Mouse (Mus musculus): ENCODE measurements around the gene Agfg1. TPM values are rescaled to one million over a fixed set of nuclear protein-coding genes. Genes with fewer than 3 reads are reported as not detected.

Gene Agfg1
- polyA plus RNA-seq, 1 experiment: 26.9 TPM

DNA sequence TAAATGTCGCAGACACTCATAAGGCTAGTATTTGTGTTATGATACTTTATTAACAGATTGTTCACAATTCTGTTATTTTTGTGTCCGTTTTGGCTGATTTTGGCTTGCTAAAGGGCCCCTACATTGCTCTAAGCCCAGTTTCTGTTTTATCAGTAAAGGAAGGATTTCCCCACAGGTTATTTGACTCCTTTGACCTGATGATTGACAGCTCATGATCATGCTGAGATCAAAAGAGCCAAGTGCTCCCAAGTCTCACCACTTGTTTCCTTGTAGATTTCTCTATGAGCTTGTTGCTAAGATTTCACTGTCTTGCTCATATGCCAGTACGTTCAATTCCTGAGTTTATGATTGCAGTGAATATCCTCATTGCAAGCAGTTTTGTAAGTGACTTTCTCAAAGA, 30.9 kb downstream of the Agfg1 start:
- peaks cover 60% of the 10 kb centered on the region for H3K36me3 ChIP-seq (ENCODE audit: control insufficient read depth, insufficient read depth)
- no peak overlapping the region for H3K4me3 ChIP-seq (ENCODE audit: insufficient read depth, poor library complexity, severe bottlenecking)
- no peaks in the 10 kb centered on the region for H3K27me3 ChIP-seq (ENCODE audit: control insufficient read depth, insufficient read depth, insufficient read length)
- peaks cover 99% of the 10 kb centered on the region for H3K79me2 ChIP-seq (ENCODE audit: control insufficient read depth, insufficient read depth)
- H3K79me3 ChIP-seq (ENCODE audit: low read depth): peaks cover 49% of the 10 kb centered on the region
- TF ChIP-seq CTCF (IDR thresholded peaks at IDR 0.05; ENCODE audit: control insufficient read depth, insufficient read depth, insufficient read length) (no peak), MYOD1 (IDR thresholded peaks at IDR 0.05; ENCODE audit: control insufficient read depth, insufficient read length, low read depth) (no peak), FOSL1 (IDR thresholded peaks at IDR 0.05; ENCODE audit: insufficient read depth, low read length, poor library complexity, severe bottlenecking) (no peak), MYOG (IDR thresholded peaks at IDR 0.05; ENCODE audit: control insufficient read depth, extremely low read depth, insufficient read length) (no peak), CEBPB (IDR thresholded peaks at IDR 0.05; ENCODE audit: low read depth) (no peak), MAX (IDR thresholded peaks at IDR 0.05) (no peak), USF1 (IDR thresholded peaks at IDR 0.05; ENCODE audit: low read depth) (no peak)
- H3ac ChIP-seq (ENCODE audit: control insufficient read depth, insufficient read length, low read depth): no peak overlapping the region

DNA sequence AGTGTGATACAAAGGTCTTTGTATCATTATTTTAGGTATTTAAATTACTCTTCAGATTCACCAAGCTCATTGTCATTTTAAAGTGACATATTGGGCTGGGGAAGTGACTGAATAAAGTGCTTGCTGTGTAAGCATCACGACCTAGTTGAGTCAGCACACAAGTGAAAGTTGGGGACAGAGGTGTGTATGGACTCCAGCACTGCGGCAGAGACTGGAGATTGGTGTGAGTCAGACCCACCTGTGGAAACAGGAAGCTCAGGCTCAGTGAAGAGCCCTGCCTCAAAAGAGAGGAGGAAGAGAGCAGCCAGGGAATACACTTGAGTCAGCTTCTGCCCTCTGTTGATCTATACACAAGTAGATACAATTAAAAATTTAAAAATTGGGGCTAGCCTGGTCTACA, 39.9 kb downstream of the Agfg1 start:
- peaks cover 45% of the 10 kb centered on the region for H3K79me2 ChIP-seq (ENCODE audit: control insufficient read depth, insufficient read depth)
- H3K27me3 ChIP-seq (ENCODE audit: control insufficient read depth, insufficient read depth, insufficient read length): no peaks in the 10 kb centered on the region
- peaks cover 87% of the 10 kb centered on the region for H3K36me3 ChIP-seq (ENCODE audit: control insufficient read depth, insufficient read depth)
- no peaks in the 10 kb centered on the region for H3K79me3 ChIP-seq (ENCODE audit: low read depth)
- no peak overlapping the region for H3ac ChIP-seq (ENCODE audit: control insufficient read depth, insufficient read length, low read depth)
- TF ChIP-seq FOSL1 (IDR thresholded peaks at IDR 0.05; ENCODE audit: insufficient read depth, low read length, poor library complexity, severe bottlenecking) (no peak), CTCF (IDR thresholded peaks at IDR 0.05; ENCODE audit: control insufficient read depth, insufficient read depth, insufficient read length) (no peak), MAX (IDR thresholded peaks at IDR 0.05) (no peak), CEBPB (IDR thresholded peaks at IDR 0.05; ENCODE audit: low read depth) (no peak), USF1 (IDR thresholded peaks at IDR 0.05; ENCODE audit: low read depth) (no peak), MYOD1 (IDR thresholded peaks at IDR 0.05; ENCODE audit: control insufficient read depth, insufficient read length, low read depth) (no peak), MYOG (IDR thresholded peaks at IDR 0.05; ENCODE audit: control insufficient read depth, extremely low read depth, insufficient read length) (no peak)
- no peak overlapping the region for H3K4me3 ChIP-seq (ENCODE audit: insufficient read depth, poor library complexity, severe bottlenecking)

DNA sequence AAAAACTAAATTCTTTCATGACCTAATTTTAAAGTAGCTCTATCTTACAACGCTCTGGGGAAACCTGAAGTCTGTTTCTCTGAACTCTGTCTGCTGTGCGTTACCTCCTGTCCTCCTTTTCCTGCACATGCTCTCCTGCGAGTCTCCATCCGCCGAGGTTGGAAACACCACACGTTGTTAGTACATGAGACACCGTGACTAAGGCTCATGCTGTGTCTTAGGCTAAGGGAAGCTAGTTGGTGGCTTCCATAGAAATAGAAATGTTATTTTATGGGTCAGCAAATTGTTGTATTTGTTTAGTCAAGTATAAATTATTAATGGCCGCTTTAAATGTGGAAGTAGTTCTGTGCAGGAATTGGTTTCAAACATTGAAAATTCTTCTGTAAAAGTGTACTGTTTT, 40.9 kb downstream of the Agfg1 start:
- Histone ChIP-seq H3K4me3 (ENCODE audit: insufficient read depth, poor library complexity, severe bottlenecking) (no peak overlapping the region), H3K36me3 (ENCODE audit: control insufficient read depth, insufficient read depth) (peaks cover 88% of the 10 kb centered on the region), H3ac (ENCODE audit: control insufficient read depth, insufficient read length, low read depth) (no peak overlapping the region), H3K27me3 (ENCODE audit: control insufficient read depth, insufficient read depth, insufficient read length) (no peaks in the 10 kb centered on the region), H3K79me3 (ENCODE audit: low read depth) (peaks cover 2% of the 10 kb centered on the region), H3K79me2 (ENCODE audit: control insufficient read depth, insufficient read depth) (peaks cover 34% of the 10 kb centered on the region)
- TF ChIP-seq FOSL1 (IDR thresholded peaks at IDR 0.05; ENCODE audit: insufficient read depth, low read length, poor library complexity, severe bottlenecking) (no peak), MYOG (IDR thresholded peaks at IDR 0.05; ENCODE audit: control insufficient read depth, extremely low read depth, insufficient read length) (no peak)

DNA sequence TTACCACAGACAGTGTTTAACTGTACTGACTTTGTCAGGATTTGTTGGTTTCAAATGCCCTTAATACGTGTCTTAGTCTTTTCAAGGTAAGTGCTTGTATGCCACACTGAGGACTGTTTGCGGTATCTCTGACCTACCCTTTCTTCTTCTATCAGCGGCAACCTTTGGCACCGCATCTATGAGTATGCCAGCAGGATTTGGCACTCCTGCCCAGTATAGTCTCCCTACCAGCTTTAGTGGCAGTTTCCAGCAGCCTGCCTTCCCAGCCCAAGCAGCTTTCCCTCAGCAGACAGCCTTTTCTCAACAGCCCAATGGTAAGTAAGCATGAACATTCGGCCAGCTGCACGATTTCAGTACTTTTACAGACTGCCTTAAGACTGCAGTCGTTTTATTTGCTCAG, 54.0 kb downstream of the Agfg1 start:
- Histone ChIP-seq H3K79me3 (ENCODE audit: low read depth) (no peaks in the 10 kb centered on the region), H3K79me2 (ENCODE audit: control insufficient read depth, insufficient read depth) (no peaks in the 10 kb centered on the region), H3K4me3 (ENCODE audit: insufficient read depth, poor library complexity, severe bottlenecking) (no peak overlapping the region), H3K36me3 (ENCODE audit: control insufficient read depth, insufficient read depth) (peaks cover 82% of the 10 kb centered on the region), H3K27me3 (ENCODE audit: control insufficient read depth, insufficient read depth, insufficient read length) (no peaks in the 10 kb centered on the region), H3ac (ENCODE audit: control insufficient read depth, insufficient read length, low read depth) (no peak overlapping the region)
- no peak for TF ChIP-seq MYOD1 (IDR thresholded peaks at IDR 0.05; ENCODE audit: control insufficient read depth, insufficient read length, low read depth)
- TF ChIP-seq CEBPB (IDR thresholded peaks at IDR 0.05; ENCODE audit: low read depth): no peak
- TF ChIP-seq FOSL1 (IDR thresholded peaks at IDR 0.05; ENCODE audit: insufficient read depth, low read length, poor library complexity, severe bottlenecking): no peak

DNA sequence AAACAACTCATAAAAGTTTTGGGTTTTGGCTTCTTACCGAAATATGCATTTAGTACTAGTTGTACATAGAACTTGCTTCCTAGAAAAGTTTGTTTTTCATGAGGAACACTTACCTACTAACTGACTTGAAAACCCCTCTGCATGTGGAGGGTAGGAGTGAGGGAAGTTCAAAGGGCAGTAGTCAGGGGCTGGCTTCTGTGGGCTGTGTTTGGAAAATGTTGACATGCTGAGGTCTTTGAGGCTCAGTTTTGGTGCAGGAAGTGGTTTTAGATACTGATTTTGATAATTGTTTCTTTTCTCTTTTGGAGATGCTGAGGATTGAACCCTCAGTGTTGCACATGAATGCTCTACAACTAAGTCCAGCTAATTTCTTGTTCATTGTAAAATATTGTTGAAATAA, 61.3 kb downstream of the Agfg1 start:
- H3K27me3 ChIP-seq (ENCODE audit: control insufficient read depth, insufficient read depth, insufficient read length): no peaks in the 10 kb centered on the region
- TF ChIP-seq USF1 (IDR thresholded peaks at IDR 0.05; ENCODE audit: low read depth) (no peak), CEBPB (IDR thresholded peaks at IDR 0.05; ENCODE audit: low read depth) (no peak), MYOG (IDR thresholded peaks at IDR 0.05; ENCODE audit: control insufficient read depth, extremely low read depth, insufficient read length) (no peak), CTCF (IDR thresholded peaks at IDR 0.05; ENCODE audit: control insufficient read depth, insufficient read depth, insufficient read length) (no peak)
- no peaks in the 10 kb centered on the region for H3K79me2 ChIP-seq (ENCODE audit: control insufficient read depth, insufficient read depth)
- H3K4me3 ChIP-seq (ENCODE audit: insufficient read depth, poor library complexity, severe bottlenecking): no peak overlapping the region
- no peak overlapping the region for H3ac ChIP-seq (ENCODE audit: control insufficient read depth, insufficient read length, low read depth)
- H3K36me3 ChIP-seq (ENCODE audit: control insufficient read depth, insufficient read depth): peaks cover 48% of the 10 kb centered on the region
- H3K79me3 ChIP-seq (ENCODE audit: low read depth): no peaks in the 10 kb centered on the region

DNA sequence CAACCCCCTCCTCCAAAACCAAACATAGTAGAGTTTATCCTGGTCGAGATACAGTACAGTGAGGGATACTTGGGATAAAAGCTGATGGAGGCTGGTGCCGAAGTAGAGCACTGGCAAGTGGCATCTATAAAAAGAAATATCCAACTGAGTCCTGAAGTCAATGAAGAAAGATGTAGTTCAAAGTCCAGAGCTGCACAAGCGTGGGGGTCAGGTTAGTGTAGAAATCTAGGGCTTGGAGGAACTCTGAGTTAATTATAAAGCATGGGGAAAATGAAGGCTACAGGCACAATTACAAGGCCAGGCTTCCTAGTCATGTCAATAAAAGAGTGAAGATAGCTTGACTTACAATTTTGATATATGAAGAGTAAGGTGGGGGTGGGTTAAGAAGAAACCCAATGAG, 61.9 kb downstream of the Agfg1 start:
- TF ChIP-seq CTCF (IDR thresholded peaks at IDR 0.05; ENCODE audit: control insufficient read depth, insufficient read depth, insufficient read length): no peak
- TF ChIP-seq MAX (IDR thresholded peaks at IDR 0.05): no peak
- TF ChIP-seq MYOG (IDR thresholded peaks at IDR 0.05; ENCODE audit: control insufficient read depth, extremely low read depth, insufficient read length): no peak
- TF ChIP-seq FOSL1 (IDR thresholded peaks at IDR 0.05; ENCODE audit: insufficient read depth, low read length, poor library complexity, severe bottlenecking): no peak
- no peak for TF ChIP-seq MYOD1 (IDR thresholded peaks at IDR 0.05; ENCODE audit: control insufficient read depth, insufficient read length, low read depth)
- no peak for TF ChIP-seq USF1 (IDR thresholded peaks at IDR 0.05; ENCODE audit: low read depth)
- no peak for TF ChIP-seq CEBPB (IDR thresholded peaks at IDR 0.05; ENCODE audit: low read depth)
- Histone ChIP-seq H3K27me3 (ENCODE audit: control insufficient read depth, insufficient read depth, insufficient read length) (no peaks in the 10 kb centered on the region), H3K4me3 (ENCODE audit: insufficient read depth, poor library complexity, severe bottlenecking) (no peak overlapping the region), H3K79me2 (ENCODE audit: control insufficient read depth, insufficient read depth) (no peaks in the 10 kb centered on the region), H3ac (ENCODE audit: control insufficient read depth, insufficient read length, low read depth) (no peak overlapping the region), H3K36me3 (ENCODE audit: control insufficient read depth, insufficient read depth) (peaks cover 42% of the 10 kb centered on the region), H3K79me3 (ENCODE audit: low read depth) (no peaks in the 10 kb centered on the region)
